Mouse (Mus musculus) inflammation-experienced regulatory T-cells, adult 6 months (primary cell): ENCODE measurements around the gene Gm6465. TPM values are rescaled to one million over a fixed set of nuclear protein-coding genes. Genes with fewer than 3 reads are reported as not detected.
"Not testable (repeated sequence)": the region's sequence is repeated elsewhere in the genome, so short reads cannot be mapped to it uniquely, and the experiment has no call there.

ENCODE experiments used
- ATAC-seq: one replicate; pipeline ENCODE4 v1.8.0; 2017
- polyA plus RNA-seq, 3 experiments: library from polyadenylated mRNA; unstranded; fragments of 100-300 nt; shearing (Covaris generic); gene quantifications; one replicate each; pipeline ENCODE4 v1.2.1; 2017

Gm6465 gene
- polyA plus RNA-seq: not detected

GRCm38 (mm10) chr5:11845239-11845638 is at the start of gene Gm6465:
TSS of gene Gm6465 (plus strand) at chr5:11845539.
- ATAC-seq: not testable (repeated sequence)

- not testable (repeated sequence) for ATAC-seq
Measured at GRCm38 (mm10) chr5:11845824-11846223, 485 bp downstream of the Gm6465 start.

GRCm38 (mm10) chr5:11857909-11858308 is 12.6 kb downstream of the Gm6465 start:
- not testable (repeated sequence) for ATAC-seq

Other genes with a start within 250 kb of the Gm6465 start
- under 1 TPM in 1 of 3 experiments, not detected in 2; 0.94 TPM for gene Gm8922, start 163.6 kb upstream of the Gm6465 start, polyA plus RNA-seq
- gene Gm8926, start 75.0 kb upstream of the Gm6465 start, polyA plus RNA-seq: 1 to 10 TPM in 1 of 3 experiments, not detected in 2; 1.1 TPM
- gene 4933402N22Rik, start 72.5 kb downstream of the Gm6465 start, polyA plus RNA-seq: under 1 TPM in 1 of 3 experiments, not detected in 2; 0.62 TPM